Mouse (Mus musculus) megakaryocyte-erythroid progenitor cell, adult 5-6 weeks (primary cell): ENCODE results near the gene Styx. TPM values are rescaled to one million over a fixed set of nuclear protein-coding genes. Genes with fewer than 3 reads are reported as not detected.

Experiments used
- ATAC-seq: replicated peaks from 2 replicates; pipeline ENCODE4 v1.8.0; 2016; ENCODE audit warnings: mild to moderate bottlenecking, inconsistent platforms; ENCODE audit not compliant: severe bottlenecking, poor library complexity, low FRiP score, low TSS enrichment
- total RNA-seq, 2 experiments: library from RNA; stranded (forward) in 1 of 2; stranded (reverse) in 1 of 2; fragments of 200-1000, 215-1000 nt in 1 of 2; fragments of >200 nt in 1 of 2; fragmentation: Nextera tagmentation in 1 of 2; gene quantifications; 2 replicates each; pipeline ENCODE4 v1.2.3; 2014 to 2017

Gene Styx
- total RNA-seq, 2 experiments from 2014 or later = 29.3 to 48.4 TPM

DNA sequence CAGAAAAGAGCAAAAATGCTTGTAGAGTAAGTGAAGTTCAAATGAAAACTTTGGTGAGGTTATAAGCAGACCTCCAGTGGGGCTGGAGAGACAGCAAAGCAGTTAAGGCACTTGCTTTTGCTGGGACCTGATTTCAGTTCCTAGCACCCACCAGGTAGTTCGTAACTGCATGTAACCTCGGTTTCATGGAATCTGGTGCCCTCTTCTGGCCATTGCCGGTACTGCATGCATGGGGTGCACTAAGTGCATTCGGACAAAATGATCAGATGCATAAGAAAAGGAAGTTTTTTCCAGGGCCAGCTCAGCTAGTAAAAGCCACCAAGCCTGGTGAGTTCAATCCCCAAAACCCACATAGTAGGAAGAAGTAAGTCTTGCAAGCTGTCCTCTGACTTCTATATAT lies 81.1 kb downstream of the Styx start:
- ATAC-seq = no peak

DNA sequence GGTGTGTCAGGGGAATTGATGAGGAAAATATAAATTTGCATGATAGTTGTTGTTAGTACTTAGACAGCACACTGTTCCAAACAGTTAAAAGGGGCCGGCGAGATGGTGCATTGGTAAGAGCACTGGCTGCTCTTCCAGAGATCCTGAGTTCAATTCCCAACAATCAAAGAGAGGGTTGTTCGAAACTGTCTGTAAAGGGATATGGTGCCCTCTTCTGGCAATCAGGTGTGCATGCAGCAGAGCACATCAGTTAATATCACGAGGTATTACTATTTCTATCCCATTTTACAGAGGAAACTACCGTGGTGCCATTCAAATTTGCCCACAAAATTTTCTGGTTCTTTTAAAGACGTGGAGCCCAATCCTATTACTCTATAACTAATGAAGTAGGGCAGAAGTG lies 83.3 kb downstream of the Styx start:
- ATAC-seq = no peak

DNA sequence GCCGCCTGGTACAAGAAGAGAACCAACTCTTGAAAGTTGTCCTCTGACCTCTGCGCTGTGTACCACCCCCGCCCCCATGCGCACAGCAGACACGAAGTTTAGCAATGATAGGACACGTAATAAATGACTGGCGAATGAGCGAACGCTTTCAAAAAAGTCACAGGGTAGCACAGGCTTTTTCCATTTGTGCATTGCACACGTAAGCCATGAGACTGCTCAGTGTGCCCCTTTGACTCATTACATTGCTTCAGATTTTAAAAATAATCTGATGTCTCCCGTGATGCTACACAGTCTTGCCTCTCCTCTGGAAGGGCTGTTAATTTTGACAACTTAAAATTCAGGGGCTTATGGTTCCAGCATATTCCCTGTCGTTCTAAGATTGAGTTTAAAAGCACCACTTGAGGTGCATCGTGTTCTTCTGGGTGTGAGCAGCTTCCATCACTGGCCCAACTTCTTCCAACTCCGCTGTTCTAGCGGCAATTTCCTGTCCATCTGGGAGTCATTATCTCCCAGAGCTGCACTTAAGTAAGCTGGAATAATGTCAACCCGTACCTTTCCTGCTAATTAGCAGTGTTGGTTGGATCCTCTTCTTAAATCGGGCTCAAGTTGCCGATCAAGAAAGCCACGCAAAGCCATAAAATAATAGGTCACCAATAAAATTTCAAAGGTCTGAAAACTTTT lies 87.5 kb downstream of the Styx start:
- ATAC-seq = no peak

GRCm38 (mm10) chr14:45438931-45439275 lies 88.0 kb downstream of the Styx start:
- no peak for ATAC-seq

DNA sequence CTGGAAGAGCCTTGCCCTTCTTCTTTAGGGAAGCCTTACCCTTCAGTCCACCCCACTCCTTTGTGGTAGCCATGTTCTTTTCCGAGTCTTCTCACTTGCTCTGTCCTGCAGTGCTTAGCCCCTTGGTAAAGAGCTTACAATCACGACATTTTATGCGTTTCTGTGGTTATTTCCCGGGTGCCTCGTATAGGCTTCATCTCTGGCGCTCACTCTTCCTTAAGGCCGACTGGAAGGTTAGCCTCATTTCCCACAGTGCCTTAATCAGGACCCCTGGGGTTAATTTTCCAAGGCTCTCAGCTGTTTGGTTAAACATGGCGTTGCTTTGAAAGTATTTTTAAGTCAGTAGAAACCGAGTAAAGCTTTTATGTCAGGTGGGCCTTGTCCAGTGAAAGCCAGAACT lies 88.5 kb downstream of the Styx start:
- no peak for ATAC-seq

GRCm38 (mm10) chr14:45441291-45441690 lies 90.4 kb downstream of the Styx start:
- no peak for ATAC-seq

DNA sequence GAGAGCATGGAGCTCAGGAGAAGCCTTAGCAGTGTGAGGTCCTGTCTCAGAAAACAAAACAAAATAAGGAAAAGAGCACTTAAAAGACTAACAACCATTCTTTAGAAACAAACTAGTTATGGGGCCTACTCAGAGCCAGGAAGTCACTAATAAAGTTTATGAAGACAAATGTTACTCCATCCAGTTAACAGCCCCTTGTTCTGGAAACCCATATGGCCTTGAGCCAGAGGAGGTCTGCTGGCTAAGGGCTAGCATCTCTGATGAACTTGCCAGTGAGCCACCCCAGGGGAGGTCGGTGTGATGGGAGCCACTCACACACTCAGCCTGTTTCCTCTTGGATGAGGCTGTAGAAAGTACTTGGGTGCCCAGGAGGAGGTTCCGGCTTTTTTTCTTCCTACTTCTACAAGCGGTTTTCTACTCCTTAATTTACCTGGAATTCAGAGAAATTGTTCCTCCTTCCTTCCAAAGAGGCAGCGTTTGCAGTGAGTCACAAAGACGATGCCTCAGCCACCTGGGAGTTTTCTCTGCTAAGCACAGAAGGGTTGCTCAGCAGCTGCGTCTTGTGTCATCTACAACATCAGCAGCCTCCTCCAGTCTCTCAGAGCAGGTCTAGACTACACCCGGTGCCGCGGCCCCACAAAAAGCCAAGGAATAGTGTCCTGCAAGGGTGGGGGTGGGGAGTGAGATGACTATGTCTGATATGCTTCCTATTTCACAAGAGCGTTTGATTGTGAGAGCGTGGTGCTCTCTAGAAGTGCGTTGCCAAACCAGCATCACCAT lies 92.1 kb downstream of the Styx start:
- ATAC-seq = no peak

DNA sequence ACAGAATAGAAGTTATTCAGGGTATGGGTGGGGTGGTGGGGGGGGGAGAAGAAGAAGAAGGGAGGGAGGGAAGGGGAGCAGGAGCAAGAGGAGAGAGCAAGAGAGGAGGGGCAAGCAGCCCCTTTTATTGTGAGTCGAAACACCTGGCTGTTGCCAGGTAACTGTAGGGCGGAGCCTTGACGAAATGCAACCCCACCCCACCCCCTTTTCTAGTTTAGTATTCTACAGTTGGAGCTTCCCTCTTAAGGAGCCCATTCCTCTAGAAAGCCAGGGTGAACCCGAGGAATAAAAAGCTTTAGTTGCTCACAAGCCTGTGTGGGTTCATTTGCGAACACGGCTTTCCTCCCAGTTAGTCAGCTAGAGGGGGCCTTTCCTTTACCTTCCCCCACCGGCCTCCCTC lies 94.0 kb downstream of the Styx start:
- no peak for ATAC-seq

- ATAC-seq = no peak
These were observed 94.6 kb downstream of the Styx start for GRCm38 (mm10) chr14:45445445-45445844.

DNA sequence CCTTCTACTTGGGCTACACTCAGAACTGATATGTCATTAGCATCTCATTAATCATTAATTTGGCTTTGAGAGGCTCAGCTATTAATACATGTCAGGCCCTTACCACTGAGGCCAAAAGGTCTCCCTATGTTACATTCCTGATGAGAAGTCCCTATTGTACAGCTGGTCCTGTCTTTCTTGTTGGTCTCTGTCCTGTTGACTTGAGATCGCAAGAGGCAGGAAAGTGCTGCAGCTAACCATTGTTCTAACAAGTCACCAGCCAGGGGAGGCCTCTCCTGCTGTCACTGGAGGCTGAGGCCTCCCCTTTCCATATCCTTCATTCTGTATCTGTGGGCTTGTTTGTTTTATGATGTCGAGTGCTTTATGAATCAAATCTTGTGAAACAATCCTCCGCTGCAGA lies 95.9 kb downstream of the Styx start:
- ATAC-seq = no peak

DNA sequence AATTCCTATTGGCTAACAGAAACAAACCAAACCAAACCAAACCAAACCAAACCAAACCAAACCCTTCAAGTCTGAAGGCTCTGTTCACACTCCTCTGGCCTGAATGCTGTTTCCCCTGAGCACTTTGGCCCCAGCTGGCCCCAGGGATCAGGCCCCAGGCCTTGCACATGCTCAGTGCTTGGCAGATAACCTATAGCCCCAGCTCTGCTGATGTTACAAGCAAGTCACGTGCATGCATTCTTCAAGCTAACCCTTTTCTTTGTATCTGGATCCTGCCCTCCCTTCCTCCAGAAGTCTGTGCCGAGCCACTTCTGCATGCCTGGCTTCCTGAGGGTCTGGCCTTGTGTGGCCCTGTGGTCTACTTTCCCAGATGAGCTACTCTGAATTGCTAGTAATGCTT lies 100.2 kb downstream of the Styx start:
- ATAC-seq = no peak

- ATAC-seq = no peak
These were observed 101.3 kb downstream of the Styx start for GRCm38 (mm10) chr14:45452148-45452547.

DNA sequence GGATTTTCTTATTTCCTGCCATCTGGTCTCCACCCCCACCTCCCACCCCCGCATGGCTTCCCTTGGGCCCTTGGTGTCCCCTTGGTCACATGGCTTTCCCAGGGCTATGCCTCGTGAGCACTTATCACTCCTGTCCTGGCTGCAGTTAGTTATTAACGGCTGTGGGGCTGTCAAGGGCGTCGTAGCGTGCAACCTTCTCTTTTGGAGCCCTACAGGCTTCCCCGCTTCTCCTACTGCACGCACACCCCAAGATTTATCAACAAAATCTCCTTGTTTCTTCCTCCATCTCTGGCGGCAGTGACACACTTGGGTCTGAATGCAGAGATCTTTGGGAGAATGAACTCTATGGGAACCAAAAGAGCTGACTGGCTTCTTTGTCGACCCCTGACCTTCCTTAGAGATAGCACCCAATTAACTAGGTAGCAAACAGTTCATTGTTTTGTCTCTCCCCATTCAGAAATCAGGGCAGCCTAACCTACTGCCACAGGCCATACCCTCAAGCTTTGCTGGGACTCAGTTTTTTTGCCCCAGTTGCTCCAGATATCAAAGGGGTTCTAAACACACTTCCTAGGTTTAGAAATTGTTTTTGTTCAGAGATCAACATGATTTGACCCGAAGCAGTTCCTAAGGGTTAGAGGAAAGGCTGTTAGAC lies 102.1 kb downstream of the Styx start:
- ATAC-seq = no peak

GRCm38 (mm10) chr14:45453538-45454233 lies 102.8 kb downstream of the Styx start:
- no peak for ATAC-seq

DNA sequence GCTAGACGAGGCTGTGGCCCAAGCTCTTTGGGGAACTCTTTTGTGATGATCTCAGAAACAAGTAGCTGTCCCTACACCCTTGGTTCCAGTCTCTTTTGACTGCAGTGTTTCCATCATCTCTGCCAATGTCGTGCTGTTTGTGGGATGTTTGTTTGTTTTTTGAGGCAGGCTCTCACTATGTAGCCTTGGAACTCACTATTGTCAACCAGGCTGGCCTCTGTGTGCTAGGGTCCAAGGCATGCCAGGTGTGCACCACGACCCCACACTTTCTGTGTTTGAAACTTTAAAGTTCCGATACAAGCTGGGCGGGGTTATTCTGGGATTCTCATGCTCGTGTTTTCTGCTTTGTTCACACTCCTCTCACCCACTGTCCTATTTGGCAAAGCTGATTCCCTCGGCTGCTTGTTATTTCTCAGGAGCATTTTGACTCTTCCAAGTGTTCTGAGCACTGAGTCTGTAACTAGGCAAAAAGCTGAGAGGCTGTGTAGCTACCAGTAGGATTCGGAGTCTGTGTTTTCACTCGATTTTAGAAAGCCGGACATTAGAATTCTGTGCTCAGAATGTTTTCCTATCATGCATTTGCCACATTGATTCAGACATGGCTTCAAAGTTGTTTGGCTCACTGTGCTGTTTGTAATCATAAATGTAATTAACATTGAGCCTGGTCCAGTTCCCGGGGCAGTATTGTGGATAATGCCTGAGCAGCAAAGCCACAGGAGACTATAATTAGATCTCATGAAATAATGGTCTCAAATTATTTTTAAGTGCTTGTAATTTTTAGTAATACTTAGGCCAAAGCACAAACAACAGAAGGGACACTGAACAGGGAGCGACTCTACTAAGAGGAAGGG lies 105.0 kb downstream of the Styx start:
- no peak for ATAC-seq

GRCm38 (mm10) chr14:45456502-45456846 lies 105.6 kb downstream of the Styx start:
- ATAC-seq = no peak

DNA sequence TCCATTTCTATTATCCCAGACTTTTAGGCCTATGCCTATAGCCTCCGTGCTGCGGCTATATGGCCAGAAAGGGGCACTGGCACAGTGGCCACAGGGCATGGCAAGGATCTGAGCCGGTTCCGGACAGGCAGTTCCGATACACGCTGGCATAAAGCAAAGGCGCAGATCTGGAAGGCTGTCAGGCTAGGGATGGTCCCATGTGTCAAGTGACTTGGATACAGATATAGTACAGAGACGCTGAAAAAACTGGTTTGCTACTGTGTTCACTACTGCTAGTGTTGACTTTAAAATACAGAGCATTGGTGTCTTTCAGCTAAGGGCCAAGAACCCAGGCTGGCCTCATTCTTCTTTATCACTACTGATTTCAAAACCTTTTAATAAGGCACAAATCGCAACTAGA lies 106.1 kb downstream of the Styx start:
- no peak for ATAC-seq

DNA sequence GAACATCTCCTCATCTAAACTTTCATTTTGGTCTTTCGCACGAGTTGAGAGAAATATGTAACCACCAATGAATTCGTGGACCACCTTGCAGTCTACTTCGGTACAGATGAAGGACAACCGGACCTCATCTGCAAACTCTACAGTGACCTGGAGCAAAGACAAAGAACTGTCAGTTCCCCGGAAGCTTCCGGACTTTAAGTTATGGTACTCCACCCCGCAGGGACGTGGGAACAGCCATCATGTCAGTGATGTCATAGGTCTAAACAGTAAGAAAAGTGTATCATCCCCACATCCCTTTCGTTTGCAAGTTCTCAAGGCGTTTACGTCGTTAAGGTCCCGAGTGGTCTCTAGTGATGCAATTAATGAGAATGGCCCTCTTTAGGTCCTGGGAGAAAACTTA lies 109.0 kb downstream of the Styx start:
- ATAC-seq = no peak

DNA sequence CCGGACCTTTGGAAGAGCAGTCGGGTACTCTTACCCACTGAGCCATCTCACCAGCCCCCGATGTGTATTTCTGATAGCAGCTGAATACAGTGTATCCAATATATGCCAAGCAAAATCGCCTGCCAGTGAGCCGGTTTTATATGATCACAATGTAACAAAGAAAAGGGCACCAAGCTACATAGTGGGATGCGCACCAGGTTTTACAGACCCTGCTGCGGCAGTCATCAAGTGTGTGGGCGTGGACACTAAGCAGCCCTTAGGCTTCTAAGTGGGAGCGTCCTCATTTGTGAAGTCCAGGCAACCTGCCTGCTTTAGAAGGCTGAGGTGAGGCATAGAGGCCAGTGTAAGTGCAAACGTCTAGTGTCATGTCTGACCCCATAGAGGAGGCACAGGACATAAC lies 109.6 kb downstream of the Styx start:
- ATAC-seq = no peak

- no peak for ATAC-seq
These were observed 111.1 kb downstream of the Styx start for GRCm38 (mm10) chr14:45461945-45462344.
